Mouse (Mus musculus) cerebellum, adult 2 months (tissue): ENCODE results near the gene Rhbdd3.

ENCODE experiments used
- CTCF ChIP-seq: fragments of 200-500 bp; IDR thresholded peaks from 2 replicates; pipeline ENCODE4 v1.5.1; 2011; ENCODE audit warnings: low read depth, mild to moderate bottlenecking, control low read depth, low read length, moderate library complexity, borderline replicate concordance; ENCODE audit not compliant: insufficient read depth
- POLR2A ChIP-seq: fragments of 200-500 bp; IDR thresholded peaks from 2 replicates; pipeline ENCODE4 v1.6.1; 2011; ENCODE audit warnings: low read length, control low read depth, borderline replicate concordance; ENCODE audit not compliant: insufficient read depth

GRCm38 (mm10) chr11:5057064-5057463 is 41.7 kb upstream of the Rhbdd3 start:
- TF ChIP-seq CTCF (no peak), POLR2A (no peak)
